Mouse (Mus musculus): ENCODE results near the gene Smim24. TPM values are rescaled to one million over a fixed set of nuclear protein-coding genes. Genes with fewer than 3 reads are reported as not detected.

Smim24 gene
- polyA plus RNA-seq, 1 experiment = 4.5 TPM

- DNase-seq (ENCODE audit: extremely low spot score in 1 of 2, low spot score in 1 of 2) = no peak
These were observed 3.5 kb upstream of the Smim24 start for GRCm38 (mm10) chr10:81389373-81389772.

- DNase-seq (ENCODE audit: extremely low spot score in 1 of 2, low spot score in 1 of 2) = peak in 1 of 2 experiments; percentile 83
These were observed 2.8 kb upstream of the Smim24 start for GRCm38 (mm10) chr10:81389801-81390677.

- no peak for DNase-seq (ENCODE audit: extremely low spot score in 1 of 2, low spot score in 1 of 2)
These were observed 2.2 kb upstream of the Smim24 start for GRCm38 (mm10) chr10:81390678-81390965.

- DNase-seq (ENCODE audit: extremely low spot score in 1 of 2, low spot score in 1 of 2) = no peak
These were observed 581 bp upstream of the Smim24 start for GRCm38 (mm10) chr10:81392270-81392669.

GRCm38 (mm10) chr10:81393456-81394063, 709 bp downstream of the Smim24 start:
- DNase-seq (ENCODE audit: extremely low spot score in 1 of 2, low spot score in 1 of 2) = no peak

- DNase-seq (ENCODE audit: extremely low spot score in 1 of 2, low spot score in 1 of 2) = peak in 1 of 2 experiments; percentile 75
These were observed 2.3 kb downstream of the Smim24 start for GRCm38 (mm10) chr10:81395127-81395526.

- DNase-seq (ENCODE audit: extremely low spot score in 1 of 2, low spot score in 1 of 2) = no peak
These were observed 3.0 kb downstream of the Smim24 start for GRCm38 (mm10) chr10:81395865-81396264.

GRCm38 (mm10) chr10:81396749-81397148, 3.9 kb downstream of the Smim24 start:
- DNase-seq (ENCODE audit: extremely low spot score in 1 of 2, low spot score in 1 of 2) = no peak

GRCm38 (mm10) chr10:81399296-81399695, 6.4 kb downstream of the Smim24 start:
- no peak for DNase-seq (ENCODE audit: extremely low spot score in 1 of 2, low spot score in 1 of 2)

- no peak for DNase-seq (ENCODE audit: extremely low spot score in 1 of 2, low spot score in 1 of 2)
These were observed 7.0 kb downstream of the Smim24 start for GRCm38 (mm10) chr10:81399798-81400308.

- DNase-seq (ENCODE audit: extremely low spot score in 1 of 2, low spot score in 1 of 2) = no peak
These were observed 7.7 kb downstream of the Smim24 start for GRCm38 (mm10) chr10:81400371-81401204.

GRCm38 (mm10) chr10:81401205-81401520, 8.3 kb downstream of the Smim24 start:
- DNase-seq (ENCODE audit: extremely low spot score in 1 of 2, low spot score in 1 of 2) = peak in 1 of 2 experiments; percentile 38

GRCm38 (mm10) chr10:81401521-81402226, 8.8 kb downstream of the Smim24 start:
- peak in 1 of 2 experiments; percentile 66 for DNase-seq (ENCODE audit: extremely low spot score in 1 of 2, low spot score in 1 of 2)

GRCm38 (mm10) chr10:81402227-81402765, 9.4 kb downstream of the Smim24 start:
- no peak for DNase-seq (ENCODE audit: extremely low spot score in 1 of 2, low spot score in 1 of 2)

GRCm38 (mm10) chr10:81403511-81403910, 10.7 kb downstream of the Smim24 start:
- no peak for DNase-seq (ENCODE audit: extremely low spot score in 1 of 2, low spot score in 1 of 2)

GRCm38 (mm10) chr10:81404082-81404481, 11.2 kb downstream of the Smim24 start:
- DNase-seq (ENCODE audit: extremely low spot score in 1 of 2, low spot score in 1 of 2) = no peak

- DNase-seq (ENCODE audit: extremely low spot score in 1 of 2, low spot score in 1 of 2) = no peak
These were observed 11.9 kb downstream of the Smim24 start for GRCm38 (mm10) chr10:81404720-81405119.

GRCm38 (mm10) chr10:81405588-81406201, 12.8 kb downstream of the Smim24 start:
- peak in 1 of 2 experiments; percentile 74 for DNase-seq (ENCODE audit: extremely low spot score in 1 of 2, low spot score in 1 of 2)

GRCm38 (mm10) chr10:81406504-81407440, 13.9 kb downstream of the Smim24 start:
- no peak for DNase-seq (ENCODE audit: extremely low spot score in 1 of 2, low spot score in 1 of 2)

Measured in frontal cortex, adult 2 months (tissue).